Mouse (Mus musculus) stomach, embryonic 16.5 days (tissue): ENCODE measurements around the gene Cdh4. TPM values are rescaled to one million over a fixed set of nuclear protein-coding genes. Genes with fewer than 3 reads are reported as not detected.

ENCODE experiments used
- ATAC-seq: fragments of 200-750 bp; cut with Nextera tagmentation; 2 replicates; pipeline ENCODE4 v1.8.0; 2017; ENCODE audit warnings: moderate number of reproducible peaks, moderate TSS enrichment; ENCODE audit not compliant: insufficient read depth, low FRiP score
- H3K27ac ChIP-seq: fragments of 300-500 bp; sonication (generic); 2 replicates; pipeline ENCODE4 v1.5.1; 2014; ENCODE audit warnings: low read length
- H3K27me3 ChIP-seq: fragments of 300-500 bp; sonication (generic); 2 replicates; pipeline ENCODE4 v1.6.1; 2014; ENCODE audit warnings: low read length, control low read depth, mixed read lengths; ENCODE audit not compliant: control insufficient read depth, insufficient read depth
- H3K36me3 ChIP-seq: fragments of 300-500 bp; sonication (generic); 2 replicates; pipeline ENCODE4 v1.6.1; 2014; ENCODE audit warnings: low read length; ENCODE audit not compliant: control insufficient read depth, insufficient read depth
- H3K4me1 ChIP-seq: fragments of 300-500 bp; sonication (generic); 2 replicates; pipeline ENCODE4 v1.6.1; 2014; ENCODE audit warnings: low read length, control low read depth, mixed read lengths; ENCODE audit not compliant: control insufficient read depth, insufficient read depth
- H3K4me2 ChIP-seq: fragments of 300-500 bp; sonication (generic); 2 replicates; pipeline ENCODE4 v1.6.1; 2014; ENCODE audit warnings: low read depth, low read length, mixed read lengths
- H3K4me3 ChIP-seq: fragments of 300-500 bp; sonication (generic); replicated peaks from 2 replicates; pipeline ENCODE4 v1.5.1; 2014; ENCODE audit warnings: mild to moderate bottlenecking, low read length
- H3K9ac ChIP-seq: fragments of 300-500 bp; sonication (generic); 2 replicates; pipeline ENCODE4 v1.6.1; 2014; ENCODE audit warnings: low read length
- H3K9me3 ChIP-seq: fragments of 300-500 bp; sonication (generic); replicated peaks from 2 replicates; pipeline ENCODE4 v1.6.1; 2016; ENCODE audit warnings: low read length, control low read depth; ENCODE audit not compliant: control insufficient read depth
- WGBS: fragments of 180-500 bp; shearing (Covaris S2); extraction: QIAGEN DNeasy Blood & Tissue Kit; methylation state at CpG from one replicate; pipeline ENCODE4 v1.1.7; 2014; 5-methylcytosine and 5-hydroxymethylcytosine counted together
- polyA plus RNA-seq: library from polyadenylated mRNA; unstranded; fragments of >200 nt; fragmentation: Nextera tagmentation; extraction: Ambion mirVana; gene quantifications from 2 replicates; pipeline ENCODE4 v1.2.1, GENCODE M21; 2015

The Cdh4 gene
- polyA plus RNA-seq, 1 experiment from 2014 or later: 4.4 TPM

DNA sequence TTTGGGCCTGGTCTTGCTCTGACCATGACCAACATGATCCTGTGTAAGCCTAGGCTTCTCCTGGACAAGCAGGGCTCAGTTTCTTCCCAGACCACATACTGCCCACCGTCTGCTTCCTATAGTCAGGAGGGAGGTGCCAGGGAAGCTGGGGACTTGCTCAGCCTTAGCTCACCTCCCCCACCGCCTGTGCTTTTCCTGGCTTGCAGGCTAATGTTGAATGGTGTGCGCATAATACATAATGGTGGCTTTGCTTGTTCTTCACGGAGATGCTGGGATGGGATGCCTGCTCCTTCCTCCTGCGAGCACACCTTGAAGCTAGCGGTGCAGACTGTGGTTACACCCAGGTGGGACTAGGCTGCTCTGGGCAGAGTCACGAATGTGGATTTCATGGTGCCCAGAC, 84.7 kb downstream of the Cdh4 start:
- Histone ChIP-seq H3K4me1 (no peaks in the 10 kb centered on the region), H3K36me3 (no peaks in the 10 kb centered on the region), H3K27me3 (no peaks in the 10 kb centered on the region), H3K9me3 (no peaks in the 10 kb centered on the region), H3K9ac (no peak overlapping the region), H3K27ac (no peak overlapping the region), H3K4me3 (no peak overlapping the region), H3K4me2 (no peak overlapping the region)
- ATAC-seq: no peak
- 78% methylated on average over 7 of the region's 7 CpGs for WGBS

GRCm38 (mm10) chr2:179530436-179531040, 88.3 kb downstream of the Cdh4 start:
- ATAC-seq: no peak
- 74% methylated on average over 7 of the region's 7 CpGs for WGBS

GRCm38 (mm10) chr2:179533196-179533595, 91.0 kb downstream of the Cdh4 start:
- Histone ChIP-seq H3K36me3 (no peaks in the 10 kb centered on the region), H3K9me3 (no peaks in the 10 kb centered on the region), H3K4me2 (no peak overlapping the region), H3K9ac (no peak overlapping the region), H3K27me3 (no peaks in the 10 kb centered on the region), H3K4me3 (no peak overlapping the region), H3K27ac (no peak overlapping the region), H3K4me1 (no peaks in the 10 kb centered on the region; the same call in 1 of the 2 replicates)
- WGBS: 73% methylated on average over 6 of the region's 6 CpGs
- ATAC-seq: no peak

More at GRCm38 (mm10) chr2:179530436-179531040, 88.3 kb downstream of the Cdh4 start:
- no peak overlapping the region for H3K4me3 ChIP-seq
- no peak overlapping the region for H3K4me2 ChIP-seq
- H3K4me1 ChIP-seq: no peaks in the 10 kb centered on the region
- no peak overlapping the region for H3K9ac ChIP-seq
- no peak overlapping the region for H3K27ac ChIP-seq
- H3K9me3 ChIP-seq: no peaks in the 10 kb centered on the region
- H3K27me3 ChIP-seq: no peaks in the 10 kb centered on the region
- H3K36me3 ChIP-seq: no peaks in the 10 kb centered on the region

DNA sequence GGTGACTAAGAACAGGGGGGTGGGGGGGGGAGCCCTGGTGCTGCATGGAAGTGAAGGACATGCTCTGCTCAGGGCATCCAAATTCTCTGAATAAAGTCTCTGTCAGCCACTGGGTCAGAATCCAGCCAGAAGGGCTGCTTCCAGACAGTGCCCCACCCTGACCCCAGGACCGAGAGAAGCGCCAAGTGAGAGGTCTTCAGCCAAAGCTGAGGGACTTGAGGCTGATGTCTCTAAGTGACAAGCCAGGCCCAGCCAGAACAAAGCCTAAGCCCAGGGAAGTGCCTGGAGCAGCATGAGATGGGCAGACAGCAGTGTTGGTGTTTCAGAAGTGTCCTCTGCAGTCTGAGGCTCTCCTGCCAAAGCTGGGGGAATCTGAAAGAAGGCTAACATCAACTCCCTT, 91.7 kb downstream of the Cdh4 start:
- Histone ChIP-seq H3K27me3 (no peaks in the 10 kb centered on the region; the same call in 1 of the 2 replicates), H3K27ac (no peak overlapping the region), H3K9me3 (no peaks in the 10 kb centered on the region), H3K9ac (no peak overlapping the region), H3K4me2 (no peak overlapping the region), H3K4me3 (no peak overlapping the region), H3K36me3 (no peaks in the 10 kb centered on the region), H3K4me1 (no peaks in the 10 kb centered on the region; the same call in 1 of the 2 replicates)
- ATAC-seq: no peak
- WGBS: 69% methylated on average over 2 of the region's 2 CpGs

- WGBS: 32% methylated on average over 6 of the region's 6 CpGs
- Histone ChIP-seq H3K4me2 (no peak overlapping the region), H3K9ac (no peak overlapping the region), H3K27ac (no peak overlapping the region), H3K36me3 (no peaks in the 10 kb centered on the region), H3K4me3 (no peak overlapping the region), H3K9me3 (no peaks in the 10 kb centered on the region), H3K4me1 (no peaks in the 10 kb centered on the region; the same call in 1 of the 2 replicates), H3K27me3 (no peaks in the 10 kb centered on the region; the same call in 1 of the 2 replicates)
- ATAC-seq: no peak
These were observed 93.0 kb downstream of the Cdh4 start for GRCm38 (mm10) chr2:179535204-179535603.

DNA sequence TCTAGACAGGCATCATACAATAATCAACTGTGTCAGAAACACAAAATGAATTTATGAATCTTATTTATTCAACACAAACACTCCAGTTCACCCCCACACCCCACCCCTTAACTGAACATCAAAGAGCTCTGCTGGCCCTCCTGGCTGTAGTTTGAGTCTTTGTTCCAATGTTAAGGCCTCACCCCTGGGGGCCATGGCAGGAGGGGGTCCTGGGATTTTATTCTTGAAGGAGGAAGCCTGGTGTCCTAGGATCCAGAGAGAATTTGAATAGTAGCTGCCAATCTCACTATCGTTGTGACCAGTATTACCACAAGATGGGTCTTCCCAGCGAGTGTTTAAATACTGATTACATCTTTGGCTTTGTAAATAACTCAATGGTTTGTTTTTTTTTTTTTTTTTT, 94.5 kb downstream of the Cdh4 start:
- H3K9me3 ChIP-seq: no peaks in the 10 kb centered on the region
- H3K4me3 ChIP-seq: no peak overlapping the region
- H3K27ac ChIP-seq: no peak overlapping the region
- H3K4me1 ChIP-seq: no peaks in the 10 kb centered on the region; the same call in 1 of the 2 replicates
- H3K4me2 ChIP-seq: no peak overlapping the region
- no peaks in the 10 kb centered on the region; the same call in 1 of the 2 replicates for H3K27me3 ChIP-seq
- ATAC-seq: no peak
- WGBS: 27% methylated on average over 2 of the region's 2 CpGs
- H3K9ac ChIP-seq: no peak overlapping the region
- no peaks in the 10 kb centered on the region for H3K36me3 ChIP-seq

GRCm38 (mm10) chr2:179537390-179537789, 95.2 kb downstream of the Cdh4 start:
- WGBS: 20% methylated on average over 19 of the region's 19 CpGs
- Histone ChIP-seq H3K9ac (no peak overlapping the region), H3K27ac (no peak overlapping the region), H3K4me3 (no peak overlapping the region), H3K4me2 (no peak overlapping the region), H3K36me3 (no peaks in the 10 kb centered on the region), H3K9me3 (no peaks in the 10 kb centered on the region), H3K4me1 (no peaks in the 10 kb centered on the region; the same call in 1 of the 2 replicates), H3K27me3 (no peaks in the 10 kb centered on the region; the same call in 1 of the 2 replicates)
- ATAC-seq: no peak; the same call in 1 of the 2 replicates

GRCm38 (mm10) chr2:179537800-179538450, 95.7 kb downstream of the Cdh4 start:
- Histone ChIP-seq H3K4me3 (no peak overlapping the region), H3K27me3 (no peaks in the 10 kb centered on the region; the same call in 1 of the 2 replicates), H3K9me3 (no peaks in the 10 kb centered on the region), H3K36me3 (no peaks in the 10 kb centered on the region), H3K4me2 (no peak overlapping the region), H3K4me1 (no peaks in the 10 kb centered on the region; the same call in 1 of the 2 replicates), H3K27ac (no peak overlapping the region), H3K9ac (no peak overlapping the region)
- 46% methylated on average over 3 of the region's 3 CpGs for WGBS
- ATAC-seq: no peak; the same call in 1 of the 2 replicates

DNA sequence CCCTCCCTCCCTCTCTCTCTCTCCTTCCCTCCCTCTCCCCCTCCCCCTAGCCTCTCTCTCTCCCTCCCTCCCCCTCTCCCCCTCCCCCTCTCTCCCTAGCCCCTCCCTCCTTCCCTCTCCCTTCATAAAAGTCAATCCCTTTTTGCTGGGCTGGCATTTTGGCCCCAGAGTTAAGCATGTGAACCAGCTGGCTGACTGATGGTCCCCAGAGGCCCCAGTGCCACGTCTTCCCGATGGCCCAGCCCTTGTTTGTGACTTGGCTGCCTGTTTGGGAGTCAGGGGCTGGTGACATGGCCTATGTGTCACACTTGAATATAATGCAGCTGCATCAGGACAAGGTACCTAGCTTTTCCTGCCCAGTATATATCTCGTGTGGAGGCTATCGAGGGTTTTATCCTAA, 96.3 kb downstream of the Cdh4 start:
- Histone ChIP-seq H3K27me3 (no peaks in the 10 kb centered on the region; the same call in 1 of the 2 replicates), H3K9ac (no peak overlapping the region), H3K36me3 (no peaks in the 10 kb centered on the region), H3K4me3 (no peak overlapping the region), H3K27ac (no peak overlapping the region), H3K9me3 (no peaks in the 10 kb centered on the region), H3K4me2 (no peak overlapping the region), H3K4me1 (no peaks in the 10 kb centered on the region; the same call in 1 of the 2 replicates)
- no peak for ATAC-seq
- 55% methylated on average over 4 of the region's 4 CpGs for WGBS
